Mouse (Mus musculus): ENCODE measurements around the gene Spaca7. TPM values are rescaled to one million over a fixed set of nuclear protein-coding genes. Genes with fewer than 3 reads are reported as not detected.

The Spaca7 gene
- polyA plus RNA-seq (2016; fragmentation: Nextera tagmentation; extraction: Ambion mirVana): not detected in 2 replicates

DNA sequence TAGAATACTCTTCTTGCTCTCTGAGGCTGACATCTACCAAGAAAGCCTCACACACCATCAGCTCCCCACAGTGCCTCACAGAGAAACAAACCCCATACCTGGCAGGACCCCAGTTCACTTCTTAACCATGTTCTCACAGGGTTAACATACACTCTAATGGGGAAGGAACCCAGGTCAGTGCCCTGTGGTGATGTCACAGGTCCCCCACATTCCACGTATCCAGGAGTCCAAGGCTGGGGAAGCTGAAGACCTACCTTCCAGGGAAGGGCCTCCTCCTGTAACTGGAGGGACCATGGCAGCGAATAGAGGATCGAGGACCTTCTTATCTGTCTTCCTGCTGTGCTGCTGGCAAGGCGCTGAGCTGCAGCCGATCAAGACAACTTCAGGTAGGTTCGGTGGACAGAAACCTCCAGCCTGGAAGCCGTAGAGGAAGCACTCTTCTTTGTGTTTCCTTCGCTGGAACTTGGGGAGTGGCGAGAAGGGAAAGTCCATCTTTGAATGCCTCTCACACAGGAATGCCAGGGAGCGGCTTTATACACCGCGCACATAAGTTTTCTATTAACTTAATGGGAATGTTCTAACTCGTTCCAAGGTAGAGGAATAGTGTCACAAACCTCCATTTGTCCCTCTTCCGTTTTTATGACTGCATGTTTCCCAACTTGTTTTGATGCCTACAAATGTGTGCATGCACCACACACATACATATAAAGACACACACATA is at the start of gene Spaca7:
TSS of gene Spaca7 (plus strand) at position 216 of the 721 bp plus-strand sequence.
- H3K36me3 ChIP-seq: no peaks in the 10 kb centered on the region
- H3K4me1 ChIP-seq: no peaks in the 10 kb centered on the region
- H3K27me3 ChIP-seq (replicated peaks): peaks cover 24% of the 10 kb centered on the region
- H3K9me3 ChIP-seq (replicated peaks): no peaks in the 10 kb centered on the region
- H3K9ac ChIP-seq: no peak within 1 kb of the TSS
- H3K27ac ChIP-seq: no peak within 1 kb of the TSS
- H3K4me3 ChIP-seq: no peak within 1 kb of the TSS
- ATAC-seq: no peak
- 41% methylated on average over 14 of the region's 14 CpGs for WGBS (ENCODE audit: insufficient replicate concordance)
- H3K4me2 ChIP-seq: no peak within 1 kb of the TSS

DNA sequence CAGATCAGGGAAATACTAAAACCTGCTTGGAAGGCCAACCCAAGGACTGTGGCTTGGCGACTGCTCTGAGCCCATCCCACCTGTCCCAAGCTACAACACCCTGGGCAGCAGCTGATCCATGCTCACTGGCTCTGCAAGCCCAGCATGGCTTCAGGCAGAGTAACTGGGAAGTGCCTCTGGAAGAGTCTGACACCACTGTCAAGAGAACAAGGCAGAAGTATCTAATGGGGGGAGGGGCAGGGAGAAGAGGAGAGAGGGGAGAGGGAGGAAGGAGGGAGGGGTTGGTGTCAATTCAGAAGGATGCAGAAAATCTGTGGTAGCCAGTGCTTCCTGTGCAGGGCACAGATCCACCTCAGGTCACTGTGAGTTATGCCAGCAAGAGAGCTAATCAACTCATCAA is 48.5 kb upstream of the Spaca7 start:
- H3K4me1 ChIP-seq: no peaks in the 10 kb centered on the region
- H3K4me2 ChIP-seq: no peak overlapping the region
- no peaks in the 10 kb centered on the region; the same call in none of the 2 replicates for H3K27me3 ChIP-seq (replicated peaks)
- H3K27ac ChIP-seq: no peak overlapping the region
- WGBS (ENCODE audit: insufficient replicate concordance): 3% methylated on average over 1 of the region's 1 CpGs
- H3K9me3 ChIP-seq (replicated peaks): no peaks in the 10 kb centered on the region
- H3K36me3 ChIP-seq: no peaks in the 10 kb centered on the region
- H3K4me3 ChIP-seq: no peak overlapping the region
- ATAC-seq: no peak
- no peak overlapping the region for H3K9ac ChIP-seq

DNA sequence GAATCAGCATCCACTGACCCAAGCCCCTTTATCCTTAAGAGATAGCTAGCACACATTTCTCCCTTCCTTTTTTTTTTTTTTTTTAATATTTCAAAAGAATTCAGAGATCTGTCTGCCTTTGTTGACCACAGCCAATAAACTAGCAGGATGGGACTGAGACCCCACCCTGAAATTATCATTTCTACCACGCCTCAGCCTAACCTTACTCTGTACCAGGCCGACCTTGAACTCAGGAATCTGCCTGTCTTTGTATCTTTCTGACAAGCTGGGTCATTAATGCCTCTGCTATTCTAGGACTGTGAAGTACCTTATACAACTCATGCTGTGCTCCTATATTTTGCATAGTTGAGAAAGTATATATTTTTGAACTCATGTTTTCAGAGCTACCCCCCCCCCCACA is 44.2 kb upstream of the Spaca7 start:
- Histone ChIP-seq H3K36me3 (no peaks in the 10 kb centered on the region), H3K9ac (no peak overlapping the region), H3K4me3 (no peak overlapping the region), H3K4me1 (no peaks in the 10 kb centered on the region), H3K9me3 (replicated peaks) (no peaks in the 10 kb centered on the region), H3K27ac (no peak overlapping the region), H3K4me2 (no peak overlapping the region), H3K27me3 (replicated peaks) (no peaks in the 10 kb centered on the region; the same call in 1 of the 2 replicates)
- 43% methylated on average over 2 of the region's 2 CpGs for WGBS (ENCODE audit: insufficient replicate concordance)
- no peak for ATAC-seq

DNA sequence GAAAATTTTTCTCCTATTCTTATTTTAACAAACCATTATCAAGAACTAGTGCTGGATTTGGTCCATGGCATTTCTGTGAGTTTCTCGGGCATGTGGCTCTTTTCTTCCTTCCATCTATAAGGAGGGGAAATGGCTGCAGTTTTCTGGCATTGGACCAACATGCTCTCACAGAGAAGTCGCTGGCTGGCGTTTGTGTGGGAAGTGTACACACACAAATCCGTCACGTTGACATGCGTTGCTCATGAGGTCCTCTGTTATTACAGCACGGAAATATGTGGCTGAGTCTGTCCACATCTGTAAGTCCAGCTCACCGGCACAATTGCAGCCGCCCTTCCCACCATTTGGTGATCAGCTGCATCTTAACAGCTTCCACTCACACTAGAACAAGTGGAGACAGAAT is 37.2 kb upstream of the Spaca7 start:
- H3K36me3 ChIP-seq: no peaks in the 10 kb centered on the region
- H3K4me3 ChIP-seq: no peak overlapping the region
- H3K4me1 ChIP-seq: no peaks in the 10 kb centered on the region
- H3K9me3 ChIP-seq (replicated peaks): no peaks in the 10 kb centered on the region
- 63% methylated on average over 9 of the region's 9 CpGs for WGBS (ENCODE audit: insufficient replicate concordance)
- H3K27ac ChIP-seq: no peak overlapping the region
- no peak overlapping the region for H3K9ac ChIP-seq
- no peak overlapping the region for H3K4me2 ChIP-seq
- H3K27me3 ChIP-seq (replicated peaks): 0 out of 2 replicates have a peak, but pooled peaks cover 3% of the 10 kb centered on the region
- no peak for ATAC-seq

DNA sequence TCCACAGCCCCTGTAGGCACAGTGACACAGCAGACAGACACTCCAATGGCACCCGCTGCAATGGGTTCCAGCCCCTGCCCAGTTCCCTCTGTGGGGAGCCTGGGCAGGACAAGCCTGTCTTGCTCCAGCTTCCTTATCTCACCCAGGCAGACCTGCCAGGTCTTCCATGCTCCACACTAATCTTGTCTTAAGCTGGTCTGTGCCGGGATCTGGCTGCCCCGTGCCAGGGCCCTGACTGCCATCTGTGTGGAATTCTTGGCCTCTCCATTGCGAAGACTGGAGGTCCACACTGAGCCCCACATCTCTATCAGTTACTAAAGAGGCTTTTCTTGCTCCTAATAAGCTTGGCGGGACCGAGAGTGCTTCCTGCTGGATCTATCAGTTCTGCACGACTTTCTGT is 36.5 kb upstream of the Spaca7 start:
- Histone ChIP-seq H3K4me1 (no peaks in the 10 kb centered on the region), H3K9ac (no peak overlapping the region), H3K27me3 (replicated peaks) (0 out of 2 replicates have a peak, but pooled peaks cover 3% of the 10 kb centered on the region), H3K4me3 (no peak overlapping the region), H3K27ac (no peak overlapping the region), H3K4me2 (no peak overlapping the region), H3K9me3 (replicated peaks) (no peaks in the 10 kb centered on the region), H3K36me3 (no peaks in the 10 kb centered on the region)
- no peak for ATAC-seq
- WGBS (ENCODE audit: insufficient replicate concordance): 48% methylated on average over 7 of the region's 7 CpGs

DNA sequence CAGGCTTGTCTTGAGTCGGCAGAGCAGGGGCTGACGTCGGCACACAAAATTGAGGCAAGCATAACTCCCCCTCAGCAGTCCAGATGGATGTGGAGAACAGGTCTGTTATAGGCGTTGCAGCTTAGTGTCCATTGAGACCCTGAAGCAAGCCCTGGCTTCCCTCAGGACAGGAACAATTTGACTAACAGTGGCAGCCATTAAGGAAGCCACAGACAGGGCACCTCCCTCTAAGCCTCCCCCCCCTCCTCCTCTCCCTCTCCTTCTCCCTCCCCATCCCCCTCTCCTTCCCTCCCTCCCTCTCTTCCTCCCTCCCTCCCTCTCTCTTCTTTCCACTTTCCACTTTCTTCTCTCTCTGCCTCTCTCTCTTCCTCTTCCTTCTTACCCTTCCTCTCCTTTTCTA is 27.6 kb upstream of the Spaca7 start:
- Histone ChIP-seq H3K9ac (no peak overlapping the region), H3K27ac (no peak overlapping the region), H3K4me1 (no peaks in the 10 kb centered on the region), H3K9me3 (replicated peaks) (no peaks in the 10 kb centered on the region), H3K27me3 (replicated peaks) (peaks cover 47% of the 10 kb centered on the region), H3K4me3 (no peak overlapping the region), H3K4me2 (no peak overlapping the region), H3K36me3 (no peaks in the 10 kb centered on the region)
- WGBS (ENCODE audit: insufficient replicate concordance): 75% methylated on average over 4 of the region's 4 CpGs
- ATAC-seq: no peak

DNA sequence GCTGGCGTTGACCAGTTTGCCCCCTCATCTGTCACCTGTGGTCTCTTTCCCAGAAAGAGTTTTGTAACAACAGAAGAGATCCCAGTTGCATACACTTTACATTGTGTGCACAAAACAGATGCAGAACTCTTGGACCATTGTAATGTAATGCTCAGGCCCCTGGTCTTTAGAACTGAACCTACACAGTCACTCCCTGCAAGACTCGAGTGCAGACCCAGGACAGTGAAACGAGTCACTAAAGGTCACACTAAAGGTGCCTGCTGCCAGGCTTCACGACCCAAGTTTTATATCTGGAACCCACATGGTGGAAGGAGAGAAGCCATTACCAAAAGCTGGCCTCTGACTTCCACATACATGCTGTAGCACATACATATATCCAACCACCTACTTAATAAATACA is 27.2 kb upstream of the Spaca7 start:
- Histone ChIP-seq H3K27ac (no peak overlapping the region), H3K4me1 (no peaks in the 10 kb centered on the region)

DNA sequence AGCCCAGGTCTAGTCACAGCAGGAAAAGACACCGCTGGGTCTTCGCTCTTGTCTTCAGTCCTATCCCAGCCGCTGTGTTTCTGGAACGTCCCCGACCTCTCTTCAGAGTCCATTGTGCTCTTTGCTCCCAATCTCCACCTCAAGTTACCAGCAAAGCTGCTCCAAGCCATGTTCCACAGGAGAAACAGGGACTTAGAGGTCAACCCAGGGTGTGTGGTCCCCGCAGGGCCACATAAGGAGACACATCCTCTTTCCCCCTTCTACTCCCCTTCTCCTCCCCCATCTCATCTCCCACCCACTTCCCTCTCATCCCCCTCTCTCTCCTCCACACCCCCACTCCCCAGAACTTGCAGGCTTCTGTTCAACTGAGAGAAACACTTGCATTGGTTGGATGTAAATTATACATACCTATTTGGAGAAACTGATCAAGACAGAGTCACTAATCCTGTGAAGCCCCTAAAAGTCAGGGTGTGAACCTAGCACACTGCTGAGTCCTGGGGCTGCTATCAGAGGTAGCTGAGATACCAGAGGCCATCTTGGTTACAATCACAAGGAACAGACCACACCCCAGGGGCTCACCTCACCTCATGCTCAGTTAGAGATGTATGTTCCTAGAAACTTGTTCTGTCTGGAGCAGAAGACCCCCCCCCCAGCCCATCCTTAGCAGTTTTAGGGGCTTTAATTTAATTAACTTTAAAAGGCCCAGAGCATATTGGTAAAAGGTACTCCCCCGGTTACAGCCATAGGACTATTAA is 25.2 kb upstream of the Spaca7 start:
- no peak for ATAC-seq
- Histone ChIP-seq H3K9me3 (replicated peaks) (no peaks in the 10 kb centered on the region), H3K36me3 (no peaks in the 10 kb centered on the region), H3K4me2 (no peak overlapping the region), H3K27me3 (replicated peaks) (peaks cover 44% of the 10 kb centered on the region), H3K27ac (no peak overlapping the region), H3K4me1 (no peaks in the 10 kb centered on the region), H3K4me3 (no peak overlapping the region), H3K9ac (no peak overlapping the region)
- 57% methylated on average over 7 of the region's 7 CpGs for WGBS (ENCODE audit: insufficient replicate concordance)

More for the DNA sequence above, 27.2 kb upstream of the Spaca7 start:
- Histone ChIP-seq H3K36me3 (no peaks in the 10 kb centered on the region), H3K9ac (no peak overlapping the region), H3K9me3 (replicated peaks) (no peaks in the 10 kb centered on the region), H3K27me3 (replicated peaks) (peaks cover 50% of the 10 kb centered on the region), H3K4me2 (no peak overlapping the region), H3K4me3 (no peak overlapping the region)
- no peak for ATAC-seq
- whole genome bisulfite sequencing (ENCODE audit: insufficient replicate concordance): 39% methylated on average over 4 of the region's 4 CpGs

DNA sequence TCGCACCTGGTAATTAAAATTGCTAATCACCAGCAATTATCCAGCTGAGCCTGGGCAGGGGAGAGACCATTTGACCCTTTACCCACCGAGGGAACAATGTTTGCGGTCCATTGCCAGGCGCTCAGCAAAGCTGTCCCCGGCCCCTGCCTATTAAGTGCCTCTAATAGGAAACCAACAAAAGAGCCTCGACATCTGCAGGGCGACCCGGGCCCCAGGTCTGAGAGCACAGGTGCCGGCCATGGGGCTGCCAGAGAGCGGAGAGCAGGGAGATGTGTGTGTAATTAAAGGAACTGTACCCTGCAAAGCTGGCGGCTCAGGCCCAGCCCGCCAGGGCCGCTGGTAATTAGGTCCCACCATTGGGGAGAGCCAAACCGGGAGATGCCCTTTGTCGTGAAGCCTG is 24.6 kb upstream of the Spaca7 start:
- Histone ChIP-seq H3K9me3 (replicated peaks) (no peaks in the 10 kb centered on the region), H3K27me3 (replicated peaks) (peaks cover 41% of the 10 kb centered on the region), H3K4me3 (no peak overlapping the region), H3K9ac (no peak overlapping the region), H3K27ac (no peak overlapping the region), H3K4me2 (no peak overlapping the region), H3K4me1 (no peaks in the 10 kb centered on the region), H3K36me3 (no peaks in the 10 kb centered on the region)
- WGBS (ENCODE audit: insufficient replicate concordance): 15% methylated on average over 15 of the region's 15 CpGs
- ATAC-seq: no peak

DNA sequence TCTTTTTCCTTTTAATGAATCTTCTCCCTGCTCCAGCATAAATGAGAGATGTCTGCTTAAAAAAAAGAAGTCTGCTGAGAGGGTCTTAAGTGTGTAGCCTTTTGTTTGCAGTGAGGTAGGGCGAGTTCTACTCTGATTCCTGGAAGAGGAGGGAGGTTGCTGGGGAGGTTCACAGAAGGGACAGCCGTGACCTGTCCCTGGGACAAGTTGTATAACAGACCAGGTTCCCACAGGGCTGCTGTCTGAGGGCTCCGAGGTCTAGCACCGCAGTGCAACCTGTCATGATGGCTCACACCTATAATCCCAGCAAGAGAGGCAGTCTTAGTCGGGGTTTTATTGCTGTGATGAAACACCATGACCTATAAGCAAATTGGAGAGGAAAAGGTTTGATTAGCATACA is 24.1 kb upstream of the Spaca7 start:
- Histone ChIP-seq H3K4me1 (no peaks in the 10 kb centered on the region), H3K9me3 (replicated peaks) (no peaks in the 10 kb centered on the region), H3K4me3 (no peak overlapping the region), H3K36me3 (no peaks in the 10 kb centered on the region), H3K4me2 (no peak overlapping the region), H3K27me3 (replicated peaks) (peaks cover 41% of the 10 kb centered on the region), H3K27ac (no peak overlapping the region), H3K9ac (no peak overlapping the region)
- ATAC-seq: no peak
- WGBS (ENCODE audit: insufficient replicate concordance): 37% methylated on average over 5 of the region's 5 CpGs

DNA sequence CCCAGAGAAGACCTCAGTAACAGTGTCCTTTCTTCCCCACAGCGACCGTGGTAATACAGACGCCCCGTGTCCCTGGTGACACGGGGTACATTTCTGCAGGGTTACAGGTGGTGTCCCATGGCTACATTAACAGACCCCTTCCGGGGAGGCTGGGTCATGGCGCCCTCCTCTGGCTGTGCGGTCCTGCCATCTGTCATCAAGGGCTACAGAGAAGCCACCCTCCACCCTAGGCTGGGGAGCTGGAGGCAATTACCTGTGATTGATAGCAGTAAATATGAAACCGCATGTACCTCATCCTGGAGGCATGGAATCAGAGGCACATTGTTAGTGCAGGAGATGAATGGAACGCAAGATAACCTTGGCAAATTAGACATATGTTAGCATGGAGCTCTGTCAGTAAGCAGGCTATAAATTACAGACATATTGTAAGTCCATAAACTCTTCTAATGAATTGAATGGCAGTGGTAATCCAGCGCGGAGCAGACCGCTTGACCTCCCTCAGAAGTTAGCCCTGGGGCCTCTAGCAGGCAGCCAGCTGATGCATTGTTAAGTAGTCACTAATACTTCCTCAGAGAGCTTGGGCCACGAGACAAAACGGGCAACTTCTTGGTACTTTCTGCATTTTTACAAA is 17.2 kb upstream of the Spaca7 start:
- H3K4me3 ChIP-seq: no peak overlapping the region
- H3K4me2 ChIP-seq: no peak overlapping the region
- WGBS (ENCODE audit: insufficient replicate concordance): 56% methylated on average over 15 of the region's 15 CpGs
- no peak overlapping the region for H3K9ac ChIP-seq
- no peaks in the 10 kb centered on the region for H3K4me1 ChIP-seq
- no peak for ATAC-seq
- H3K27me3 ChIP-seq (replicated peaks): peaks cover 29% of the 10 kb centered on the region
- H3K27ac ChIP-seq: no peak overlapping the region
- no peaks in the 10 kb centered on the region for H3K9me3 ChIP-seq (replicated peaks)
- H3K36me3 ChIP-seq: no peaks in the 10 kb centered on the region

DNA sequence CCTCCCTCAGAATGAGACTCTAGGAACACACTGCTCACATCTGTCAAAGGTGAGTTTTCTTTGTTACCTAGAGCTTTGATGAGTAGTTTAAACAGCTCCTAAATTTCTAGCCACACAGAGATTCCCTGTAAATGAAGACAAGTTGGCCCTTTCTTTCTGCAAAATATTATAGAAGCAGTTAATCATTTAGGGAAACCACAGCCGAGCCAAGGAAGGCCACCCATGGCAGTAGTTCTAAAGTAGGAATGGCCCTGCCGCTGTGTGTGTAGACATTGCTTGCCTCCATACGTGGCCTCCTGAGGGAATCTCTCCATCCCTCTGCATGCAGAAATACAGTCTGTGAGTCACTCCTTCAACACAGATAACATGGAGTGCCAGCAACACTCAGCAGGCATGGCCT is 14.0 kb upstream of the Spaca7 start:
- ATAC-seq: no peak
- Histone ChIP-seq H3K4me3 (no peak overlapping the region), H3K27ac (no peak overlapping the region), H3K9me3 (replicated peaks) (no peaks in the 10 kb centered on the region), H3K36me3 (no peaks in the 10 kb centered on the region), H3K9ac (no peak overlapping the region), H3K27me3 (replicated peaks) (peaks cover 44% of the 10 kb centered on the region), H3K4me1 (no peaks in the 10 kb centered on the region), H3K4me2 (no peak overlapping the region)
- WGBS (ENCODE audit: insufficient replicate concordance): 63% methylated on average over 3 of the region's 3 CpGs
